Mouse (Mus musculus) intestine, embryonic 15.5 days (tissue): Measurements from ENCODE around the gene Slc47a1. TPM values are rescaled to one million over a fixed set of nuclear protein-coding genes. Genes with fewer than 3 reads are reported as not detected.
"Not testable (repeated sequence)": the region's sequence is repeated elsewhere in the genome, so short reads cannot be mapped to it uniquely, and the experiment has no call there.

ENCODE experiments used
- ATAC-seq: fragments of 200-750 bp; cut with Nextera tagmentation; 2 replicates; pipeline ENCODE4 v1.8.0; 2017; ENCODE audit warnings: moderate TSS enrichment, moderate library complexity
- H3K27ac ChIP-seq: fragments of 300-500 bp; sonication (generic); 2 replicates; pipeline ENCODE4 v1.5.1; 2015; ENCODE audit warnings: mild to moderate bottlenecking, inconsistent platforms
- H3K27me3 ChIP-seq: fragments of 300-500 bp; sonication (generic); replicated peaks from 2 replicates; pipeline ENCODE4 v1.6.1; 2015; ENCODE audit warnings: inconsistent platforms
- H3K36me3 ChIP-seq: fragments of 300-500 bp; sonication (generic); 2 replicates; pipeline ENCODE4 v1.6.1; 2015; ENCODE audit warnings: inconsistent platforms
- H3K4me1 ChIP-seq: fragments of 300-500 bp; sonication (generic); replicated peaks from 2 replicates; pipeline ENCODE4 v1.6.1; 2015; ENCODE audit warnings: inconsistent platforms
- H3K4me2 ChIP-seq: fragments of 300-500 bp; sonication (generic); replicated peaks from 2 replicates; pipeline ENCODE4 v1.6.1; 2015; ENCODE audit warnings: mild to moderate bottlenecking, inconsistent platforms
- H3K4me3 ChIP-seq: fragments of 300-500 bp; sonication (generic); replicated peaks from 2 replicates; pipeline ENCODE4 v1.5.1; 2015; ENCODE audit warnings: inconsistent platforms
- H3K9ac ChIP-seq: fragments of 300-500 bp; sonication (generic); 2 replicates; pipeline ENCODE4 v1.6.1; 2015; ENCODE audit warnings: inconsistent platforms
- H3K9me3 ChIP-seq: fragments of 300-500 bp; sonication (generic); 2 replicates; pipeline ENCODE4 v1.6.1; 2016; ENCODE audit warnings: inconsistent platforms
- WGBS: fragments of 180-500 bp; shearing (Covaris S2); methylation state at CpG from one replicate; pipeline ENCODE4 v1.1.7; 2015; 5-methylcytosine and 5-hydroxymethylcytosine counted together
- polyA plus RNA-seq: library from polyadenylated mRNA; unstranded; fragments of >200 nt; fragmentation: Nextera tagmentation; extraction: Ambion mirVana; gene quantifications from 2 replicates; pipeline ENCODE4 v1.2.1, GENCODE M21; 2015

The Slc47a1 gene
- polyA plus RNA-seq, 1 experiment from 2014 or later = 4.8 TPM

GRCm38 (mm10) chr11:61407638-61408183 lies 29.6 kb upstream of the Slc47a1 start:
- Histone ChIP-seq H3K4me3 (peak overlapping the region; percentile 72), H3K4me1 (no peaks in the 10 kb centered on the region), H3K27ac (peak overlapping the region; percentile 97), H3K9me3 (no peaks in the 10 kb centered on the region), H3K9ac (peak overlapping the region; percentile 58), H3K4me2 (peak overlapping the region; percentile 64), H3K36me3 (no peaks in the 10 kb centered on the region), H3K27me3 (no peaks in the 10 kb centered on the region)
- WGBS = under 1% methylated on average over 39 of the region's 39 CpGs
- ATAC-seq = peak; percentile 90

GRCm38 (mm10) chr11:61401794-61402193 lies 23.6 kb upstream of the Slc47a1 start:
- H3K4me2 ChIP-seq = no peak overlapping the region
- ATAC-seq = no peak
- H3K36me3 ChIP-seq = no peaks in the 10 kb centered on the region
- 78% methylated on average over 4 of the region's 4 CpGs for WGBS
- no peaks in the 10 kb centered on the region for H3K27me3 ChIP-seq
- no peaks in the 10 kb centered on the region for H3K9me3 ChIP-seq
- H3K9ac ChIP-seq = no peak overlapping the region
- no peak overlapping the region for H3K4me3 ChIP-seq
- no peaks in the 10 kb centered on the region for H3K4me1 ChIP-seq
- no peak overlapping the region for H3K27ac ChIP-seq

GRCm38 (mm10) chr11:61400681-61401346 lies 22.7 kb upstream of the Slc47a1 start:
- no peaks in the 10 kb centered on the region for H3K9me3 ChIP-seq
- H3K9ac ChIP-seq = no peak overlapping the region
- no peaks in the 10 kb centered on the region for H3K36me3 ChIP-seq
- 82% methylated on average over 8 of the region's 8 CpGs for WGBS
- ATAC-seq = no peak
- H3K4me2 ChIP-seq = no peak overlapping the region
- no peak overlapping the region for H3K4me3 ChIP-seq
- no peak overlapping the region for H3K27ac ChIP-seq
- no peaks in the 10 kb centered on the region for H3K27me3 ChIP-seq
- H3K4me1 ChIP-seq = no peaks in the 10 kb centered on the region

- not testable (repeated sequence) for H3K9ac ChIP-seq, H3K27ac ChIP-seq, H3K36me3 ChIP-seq, ATAC-seq, H3K27me3 ChIP-seq, H3K4me2 ChIP-seq, H3K4me1 ChIP-seq, H3K4me3 ChIP-seq, H3K9me3 ChIP-seq
- WGBS = 93% methylated on average over 18 of the region's 18 CpGs
These were observed 19.4 kb upstream of the Slc47a1 start for GRCm38 (mm10) chr11:61397423-61398043.

GRCm38 (mm10) chr11:61388936-61389335 lies 10.8 kb upstream of the Slc47a1 start:
- Histone ChIP-seq H3K4me2 (no peak overlapping the region), H3K27ac (no peak overlapping the region), H3K27me3 (no peaks in the 10 kb centered on the region), H3K9me3 (no peaks in the 10 kb centered on the region), H3K9ac (no peak overlapping the region), H3K4me3 (no peak overlapping the region), H3K36me3 (no peaks in the 10 kb centered on the region), H3K4me1 (no peaks in the 10 kb centered on the region)
- 60% methylated on average over 4 of the region's 4 CpGs for WGBS
- ATAC-seq = no peak

GRCm38 (mm10) chr11:61388012-61388411 lies 9.9 kb upstream of the Slc47a1 start:
- Histone ChIP-seq H3K4me3 (no peak overlapping the region), H3K4me1 (no peaks in the 10 kb centered on the region), H3K27ac (no peak overlapping the region), H3K4me2 (no peak overlapping the region), H3K36me3 (no peaks in the 10 kb centered on the region), H3K9me3 (no peaks in the 10 kb centered on the region), H3K9ac (no peak overlapping the region), H3K27me3 (no peaks in the 10 kb centered on the region)
- ATAC-seq = no peak
- 64% methylated on average over 6 of the region's 6 CpGs for whole genome bisulfite sequencing

GRCm38 (mm10) chr11:61387233-61387632 lies 9.1 kb upstream of the Slc47a1 start:
- H3K4me2 ChIP-seq = no peak overlapping the region
- H3K4me3 ChIP-seq = no peak overlapping the region
- no peaks in the 10 kb centered on the region for H3K27me3 ChIP-seq
- H3K9ac ChIP-seq = no peak overlapping the region
- H3K9me3 ChIP-seq = no peaks in the 10 kb centered on the region
- H3K36me3 ChIP-seq = no peaks in the 10 kb centered on the region
- no peak overlapping the region for H3K27ac ChIP-seq
- no peaks in the 10 kb centered on the region for H3K4me1 ChIP-seq
- WGBS = 71% methylated on average over 6 of the region's 6 CpGs
- no peak for ATAC-seq

GRCm38 (mm10) chr11:61385725-61386124 lies 7.6 kb upstream of the Slc47a1 start:
- Histone ChIP-seq H3K9ac (no peak overlapping the region), H3K27ac (no peak overlapping the region), H3K36me3 (no peaks in the 10 kb centered on the region), H3K9me3 (no peaks in the 10 kb centered on the region), H3K27me3 (no peaks in the 10 kb centered on the region), H3K4me3 (no peak overlapping the region), H3K4me2 (no peak overlapping the region), H3K4me1 (no peaks in the 10 kb centered on the region)
- 66% methylated on average over 4 of the region's 4 CpGs for WGBS
- no peak for ATAC-seq

- 86% methylated on average over 1 of the region's 1 CpGs for WGBS
- no peaks in the 10 kb centered on the region for H3K9me3 ChIP-seq
- no peak for ATAC-seq
- H3K4me3 ChIP-seq = no peak overlapping the region
- no peaks in the 10 kb centered on the region for H3K36me3 ChIP-seq
- H3K9ac ChIP-seq = no peak overlapping the region
- H3K27me3 ChIP-seq = peaks cover 19% of the 10 kb centered on the region
- H3K27ac ChIP-seq = no peak overlapping the region
- H3K4me1 ChIP-seq = peaks cover 6% of the 10 kb centered on the region
- H3K4me2 ChIP-seq = no peak overlapping the region
These were observed 3.1 kb upstream of the Slc47a1 start for GRCm38 (mm10) chr11:61381272-61381671.

- WGBS = 68% methylated on average over 4 of the region's 4 CpGs
- H3K27me3 ChIP-seq = peaks cover 20% of the 10 kb centered on the region
- H3K4me3 ChIP-seq = no peak overlapping the region
- no peak overlapping the region for H3K9ac ChIP-seq
- no peak overlapping the region for H3K27ac ChIP-seq
- peaks cover 6% of the 10 kb centered on the region for H3K4me1 ChIP-seq
- no peaks in the 10 kb centered on the region for H3K9me3 ChIP-seq
- no peak overlapping the region for H3K4me2 ChIP-seq
- H3K36me3 ChIP-seq = no peaks in the 10 kb centered on the region
- peak; percentile 65; the same call in 1 of the 2 replicates for ATAC-seq
These were observed 506 bp upstream of the Slc47a1 start for GRCm38 (mm10) chr11:61378651-61379050.

- no peak overlapping the region for H3K27ac ChIP-seq
These were observed 9.5 kb downstream of the Slc47a1 start for GRCm38 (mm10) chr11:61368668-61369067.

GRCm38 (mm10) chr11:61366517-61367273 lies 11.4 kb downstream of the Slc47a1 start:
- ATAC-seq = no peak
- H3K36me3 ChIP-seq = no peaks in the 10 kb centered on the region
- no peak overlapping the region for H3K4me2 ChIP-seq
- H3K9ac ChIP-seq = no peak overlapping the region
- H3K27ac ChIP-seq = no peak overlapping the region
- H3K4me3 ChIP-seq = no peak overlapping the region
- no peaks in the 10 kb centered on the region for H3K9me3 ChIP-seq
- WGBS = 61% methylated on average over 9 of the region's 9 CpGs
- no peaks in the 10 kb centered on the region for H3K27me3 ChIP-seq
- 0 out of 2 replicates have a peak, but pooled peaks cover 3% of the 10 kb centered on the region for H3K4me1 ChIP-seq

More at GRCm38 (mm10) chr11:61368668-61369067, 9.5 kb downstream of the Slc47a1 start:
- H3K9me3 ChIP-seq = no peaks in the 10 kb centered on the region
- WGBS = 98% methylated on average over 2 of the region's 2 CpGs
- H3K27me3 ChIP-seq = no peaks in the 10 kb centered on the region
- H3K4me3 ChIP-seq = no peak overlapping the region
- no peak overlapping the region for H3K9ac ChIP-seq
- H3K4me1 ChIP-seq = 0 out of 2 replicates have a peak, but pooled peaks cover 3% of the 10 kb centered on the region
- no peak for ATAC-seq
- H3K4me2 ChIP-seq = no peak overlapping the region
- H3K36me3 ChIP-seq = no peaks in the 10 kb centered on the region
